Mouse (Mus musculus) c-Kit-positive CD71-positive TER-119-positive erythroid progenitor cells, embryonic 14.5 days (primary cell): ENCODE measurements around the gene Slc16a10.

Source experiments
- DNase-seq: peaks from one replicate; pipeline ENCODE4 v3.0.0-alpha.2; 2013; ENCODE audit warnings: low spot score

The Slc16a10 gene

GRCm38 (mm10) chr10:40108992-40109391 lies 33.1 kb downstream of the Slc16a10 start:
- no peak for DNase-seq

- no peak for DNase-seq
Measured at GRCm38 (mm10) chr10:40107995-40108394, 34.1 kb downstream of the Slc16a10 start.

- DNase-seq, result no peak
Measured at GRCm38 (mm10) chr10:40105174-40105573, 36.9 kb downstream of the Slc16a10 start.

- DNase-seq, result no peak
Measured at GRCm38 (mm10) chr10:40103790-40104189, 38.3 kb downstream of the Slc16a10 start.

GRCm38 (mm10) chr10:40102986-40103385 lies 39.1 kb downstream of the Slc16a10 start:
- no peak for DNase-seq

GRCm38 (mm10) chr10:40102166-40102565 lies 39.9 kb downstream of the Slc16a10 start:
- no peak for DNase-seq

GRCm38 (mm10) chr10:40098441-40098840 lies 43.6 kb downstream of the Slc16a10 start:
- DNase-seq, result no peak

GRCm38 (mm10) chr10:40097519-40097918 lies 44.5 kb downstream of the Slc16a10 start:
- no peak for DNase-seq

- DNase-seq, result no peak
Measured at GRCm38 (mm10) chr10:40094752-40095151, 47.3 kb downstream of the Slc16a10 start.

- DNase-seq, result no peak
Measured at GRCm38 (mm10) chr10:40093526-40093925, 48.5 kb downstream of the Slc16a10 start.

GRCm38 (mm10) chr10:40091455-40091854 lies 50.6 kb downstream of the Slc16a10 start:
- DNase-seq, result no peak

GRCm38 (mm10) chr10:40090504-40091428 lies 51.3 kb downstream of the Slc16a10 start:
- DNase-seq, result no peak

- DNase-seq, result no peak
Measured at GRCm38 (mm10) chr10:40084332-40085093, 57.5 kb downstream of the Slc16a10 start.

GRCm38 (mm10) chr10:40083556-40083955 lies 58.5 kb downstream of the Slc16a10 start:
- DNase-seq, result no peak

- no peak for DNase-seq
Measured at GRCm38 (mm10) chr10:40082668-40083067, 59.4 kb downstream of the Slc16a10 start.

- no peak for DNase-seq
Measured at GRCm38 (mm10) chr10:40080533-40080932, 61.5 kb downstream of the Slc16a10 start.

GRCm38 (mm10) chr10:40079256-40079655 lies 62.8 kb downstream of the Slc16a10 start:
- no peak for DNase-seq

GRCm38 (mm10) chr10:40077960-40078353 lies 64.1 kb downstream of the Slc16a10 start:
- DNase-seq, result no peak

GRCm38 (mm10) chr10:40077346-40077959 lies 64.6 kb downstream of the Slc16a10 start:
- no peak for DNase-seq

- no peak for DNase-seq
Measured at GRCm38 (mm10) chr10:40073608-40074007, 68.5 kb downstream of the Slc16a10 start.

GRCm38 (mm10) chr10:40070684-40071083 lies 71.4 kb downstream of the Slc16a10 start:
- DNase-seq, result no peak

- DNase-seq, result no peak
Measured at GRCm38 (mm10) chr10:40069270-40069669, 72.8 kb downstream of the Slc16a10 start.

- DNase-seq, result no peak
Measured at GRCm38 (mm10) chr10:40068595-40068994, 73.5 kb downstream of the Slc16a10 start.
